Mouse (Mus musculus) mammary gland, adult 2 months (tissue): ENCODE results near the gene Sds. TPM values are rescaled to one million over a fixed set of nuclear protein-coding genes. Genes with fewer than 3 reads are reported as not detected.

Source experiments
- polyA plus RNA-seq: library from polyadenylated mRNA; depleted of rRNA; stranded (reverse); fragments of >200 nt; gene quantifications from 2 replicates; pipeline ENCODE4 v1.2.3, GENCODE M21; 2012; ENCODE audit warnings: low replicate concordance; rRNA removed

The Sds gene
- polyA plus RNA-seq: 1.9 TPM in 1 of 2 replicates, not detected in the other

DNA sequence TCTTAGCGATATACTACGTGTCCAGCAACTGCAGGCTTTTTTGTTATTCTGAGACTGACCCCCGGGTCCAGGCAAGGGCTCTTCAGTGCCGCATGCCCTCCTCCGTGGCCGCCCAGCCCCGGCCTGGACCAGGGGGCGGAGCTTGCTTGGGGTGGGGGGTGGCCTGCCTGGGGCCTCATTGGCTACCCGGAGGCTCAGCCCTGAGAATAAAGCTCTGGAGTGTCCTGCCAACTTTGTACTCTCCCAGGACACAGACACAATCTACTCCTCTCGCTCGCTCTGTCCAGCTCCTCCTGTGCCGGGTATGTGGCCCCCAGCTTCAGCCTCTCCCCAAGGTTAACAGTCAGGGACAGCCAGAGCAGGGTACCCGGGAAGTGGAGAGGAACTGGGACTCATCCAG is at the start of gene Sds:
Gene Sds, plus strand, starts transcription at position 231 of the 400 bp plus-strand sequence.

DNA sequence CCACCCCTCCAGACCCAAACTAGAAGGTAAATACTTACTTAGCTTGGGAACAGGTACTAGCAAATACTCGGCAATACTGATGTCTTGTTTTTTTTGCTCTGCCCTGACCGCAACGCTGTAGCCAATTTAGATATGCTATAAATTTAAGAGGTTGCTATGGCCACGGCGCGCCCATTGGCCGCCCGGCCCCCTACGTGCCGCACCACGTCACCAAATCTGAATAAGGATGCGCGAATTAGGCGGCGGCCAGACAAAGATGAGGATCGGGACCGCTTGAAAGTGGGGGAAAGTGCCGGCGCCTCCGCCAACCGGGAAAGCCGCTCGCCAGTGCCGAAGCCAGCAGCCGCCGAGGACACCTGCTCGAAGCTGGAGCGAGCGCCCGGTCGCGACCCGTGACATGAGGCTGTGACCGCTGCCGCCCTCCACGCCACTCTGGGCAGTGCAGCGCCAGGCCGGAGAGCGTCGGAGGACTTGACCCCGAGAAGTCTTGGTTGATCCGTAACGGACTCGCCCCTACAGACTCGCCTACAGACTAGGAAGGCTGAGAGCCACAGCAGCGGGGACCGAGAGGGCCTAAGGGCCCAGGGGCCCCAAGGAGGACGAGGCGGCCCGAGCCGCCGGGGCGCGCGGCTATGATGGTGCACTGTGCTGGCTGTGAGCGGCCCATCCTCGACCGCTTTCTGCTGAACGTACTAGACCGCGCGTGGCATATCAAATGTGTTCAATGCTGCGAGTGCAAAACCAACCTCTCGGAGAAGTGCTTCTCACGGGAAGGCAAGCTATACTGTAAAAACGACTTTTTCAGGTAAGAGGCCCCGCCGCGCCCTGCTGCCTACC is 44.5 kb upstream of the Sds start, which contains the start of gene Lhx5:
Gene Lhx5, plus strand, starts transcription at position 51 of the 837 bp plus-strand sequence.

GRCm38 (mm10) chr5:120472770-120473169 is 3.6 kb upstream of the Sds start, which contains the start of gene Sdsl:
Gene Sdsl, minus strand, starts transcription at chr5:120472810.

GRCm38 (mm10) chr5:120503144-120503795 is 26.9 kb downstream of the Sds start, which contains the start of gene Plbd2:
Gene Plbd2, minus strand, starts transcription at chr5:120503625.

DNA sequence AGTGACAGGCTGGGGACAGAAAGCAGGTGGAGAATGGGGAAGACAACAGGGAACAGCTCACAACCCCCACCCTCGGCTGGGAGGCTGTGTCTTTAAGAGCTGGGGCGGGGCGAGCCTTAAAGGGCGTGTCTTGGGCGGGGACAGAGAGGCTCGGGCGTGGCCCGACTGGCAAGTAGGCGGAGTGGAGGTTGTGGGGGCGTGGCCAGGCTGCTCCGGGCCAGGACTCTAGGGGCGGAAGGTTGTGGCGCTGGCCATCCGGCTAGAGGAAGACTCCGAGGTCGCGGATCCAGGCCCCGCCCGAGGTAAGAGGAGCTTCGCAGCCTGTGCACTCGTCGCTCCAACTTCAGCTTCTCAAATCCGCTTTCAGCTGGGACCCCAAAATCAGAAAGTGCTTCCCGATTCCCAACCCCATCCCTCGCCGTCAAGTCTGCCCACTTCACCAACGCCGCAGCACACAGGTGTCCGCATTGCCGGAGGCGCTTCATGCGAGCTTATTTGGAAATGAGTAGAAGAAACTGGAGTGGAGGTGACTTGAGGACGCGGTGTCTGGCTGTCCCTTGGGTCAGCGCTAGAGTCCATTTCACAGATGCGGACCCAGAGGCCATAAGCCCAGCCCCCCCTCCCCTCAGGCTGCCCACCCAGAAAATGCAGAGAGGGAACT is 34.8 kb downstream of the Sds start, which contains the start of gene Slc8b1:
Gene Slc8b1, plus strand, starts transcription at position 187 of the 661 bp plus-strand sequence.

Other genes with a start within 250 kb of the Sds start
- not detected in 2 replicates for gene Lhx5, start 44.8 kb upstream of the Sds start, polyA plus RNA-seq
- gene Sdsl, start 3.7 kb upstream of the Sds start, polyA plus RNA-seq: 6.4 and 12.1 TPM in 2 replicates
- 44.7 and 58.3 TPM in 2 replicates for gene Plbd2, start 27.1 kb downstream of the Sds start, polyA plus RNA-seq
- 45.1 and 51.3 TPM in 2 replicates for gene Slc8b1, start 34.6 kb downstream of the Sds start, polyA plus RNA-seq
- gene Tpcn1, start 112.1 kb downstream of the Sds start, polyA plus RNA-seq: 96.5 and 128 TPM in 2 replicates
- 0.09 and 0.10 TPM in 2 replicates for gene Iqcd, start 112.5 kb downstream of the Sds start, polyA plus RNA-seq
- gene Rita1, start 136.1 kb downstream of the Sds start, polyA plus RNA-seq: 16.2 and 21.6 TPM in 2 replicates
- gene Ddx54, start 136.2 kb downstream of the Sds start, polyA plus RNA-seq: 36.0 and 68.7 TPM in 2 replicates
- gene Cfap73, start 157.7 kb downstream of the Sds start, polyA plus RNA-seq: not detected in 2 replicates
- gene Rasal1, start 172.3 kb downstream of the Sds start, polyA plus RNA-seq: 8.6 and 17.3 TPM in 2 replicates
- gene Dtx1, start 235.4 kb downstream of the Sds start, polyA plus RNA-seq: 33.2 and 71.3 TPM in 2 replicates